Mouse (Mus musculus) lung, embryonic 16.5 days (tissue): ENCODE data around the gene Arid1a. TPM values are rescaled to one million over a fixed set of nuclear protein-coding genes. Genes with fewer than 3 reads are reported as not detected.
A peak's percentile ranks its signal among the peaks of the same experiment; 100 is the strongest.

Experiments used
- ATAC-seq: fragments of 200-750 bp; cut with Nextera tagmentation; 2 replicates; pipeline ENCODE4 v1.8.0; 2017; ENCODE audit warnings: low read depth, mild to moderate bottlenecking, moderate library complexity
- H3K27ac ChIP-seq: fragments of 300-500 bp; sonication (generic); 2 replicates; pipeline ENCODE4 v1.5.1; 2014; ENCODE audit warnings: mild to moderate bottlenecking, control low read depth, low read length
- H3K27me3 ChIP-seq: fragments of 300-500 bp; sonication (generic); 2 replicates; pipeline ENCODE4 v1.6.1; 2014; ENCODE audit warnings: low read depth, low read length, mixed read lengths; ENCODE audit not compliant: control insufficient read depth, insufficient read depth
- H3K36me3 ChIP-seq: fragments of 300-500 bp; sonication (generic); 2 replicates; pipeline ENCODE4 v1.6.1; 2014; ENCODE audit warnings: low read length; ENCODE audit not compliant: control insufficient read depth, insufficient read depth
- H3K4me1 ChIP-seq: fragments of 300-500 bp; sonication (generic); replicated peaks from 2 replicates; pipeline ENCODE4 v1.6.1; 2014; ENCODE audit warnings: low read length, mixed read lengths; ENCODE audit not compliant: control insufficient read depth, insufficient read depth
- H3K4me2 ChIP-seq: fragments of 300-500 bp; sonication (generic); 2 replicates; pipeline ENCODE4 v1.6.1; 2014; ENCODE audit warnings: low read depth, low read length, control low read depth
- H3K4me3 ChIP-seq: fragments of 300-500 bp; sonication (generic); 2 replicates; pipeline ENCODE4 v1.5.1; 2014; ENCODE audit warnings: mild to moderate bottlenecking, low read length, control low read depth
- H3K9ac ChIP-seq: fragments of 300-500 bp; sonication (generic); 2 replicates; pipeline ENCODE4 v1.6.1; 2014; ENCODE audit warnings: low read length, control low read depth
- H3K9me3 ChIP-seq: fragments of 300-500 bp; sonication (generic); 2 replicates; pipeline ENCODE4 v1.6.1; 2016; ENCODE audit warnings: low read length; ENCODE audit not compliant: control insufficient read depth
- WGBS: fragments of 180-500 bp; shearing (Covaris S2); extraction: QIAGEN DNeasy Blood & Tissue Kit; methylation state at CpG from one replicate; pipeline ENCODE4 v1.1.7; 2014; 5-methylcytosine and 5-hydroxymethylcytosine counted together
- polyA plus RNA-seq: library from polyadenylated mRNA; unstranded; fragments of >200 nt; fragmentation: Nextera tagmentation; extraction: Ambion mirVana; gene quantifications from 2 replicates; pipeline ENCODE4 v1.2.1, GENCODE M21; 2015

Gene Arid1a
- polyA plus RNA-seq, result 28.4 and 28.9 TPM in 2 replicates

DNA sequence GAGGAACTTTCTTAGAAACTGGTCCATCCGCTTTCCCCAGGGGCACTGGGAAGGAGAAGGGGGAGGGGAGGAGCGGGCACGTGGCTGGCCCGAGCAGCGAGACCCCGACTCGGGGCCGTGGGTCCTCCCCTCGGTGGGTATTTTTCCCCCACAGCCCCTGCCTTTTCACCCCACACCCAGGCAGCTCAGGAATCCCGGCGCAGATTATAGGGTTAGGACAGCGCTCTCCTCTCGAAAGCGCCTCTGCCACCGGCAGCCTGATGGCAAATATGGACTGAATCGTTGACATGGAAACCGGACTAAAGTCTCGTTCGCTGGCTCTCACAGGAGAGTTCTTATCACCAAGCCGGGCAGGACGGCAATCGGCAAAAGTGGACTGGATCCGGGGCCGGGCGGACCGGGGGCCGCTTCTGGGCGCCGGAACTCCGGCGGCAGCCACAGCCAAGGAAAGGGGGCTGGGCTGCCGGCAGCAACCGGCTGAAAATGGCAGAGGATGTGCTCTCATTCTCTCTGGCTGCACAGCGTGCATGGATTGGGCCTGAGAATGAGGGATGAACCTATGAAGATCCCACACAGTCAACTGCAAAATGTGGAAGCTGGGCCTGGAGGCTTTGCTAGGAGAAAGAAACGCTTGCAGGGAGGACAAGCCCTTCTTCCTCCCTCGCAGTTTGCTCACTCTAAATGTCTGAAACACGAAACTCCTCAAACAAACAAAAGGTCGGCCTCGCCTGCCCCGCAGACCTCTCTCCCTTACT lies at the start of gene Arid1a:
Arid1a (minus strand) TSS at position 256 of the 755 bp plus-strand sequence.
- Histone ChIP-seq H3K27me3 (no peaks in the 10 kb centered on the region), H3K4me1 (peaks cover 17% of the 10 kb centered on the region), H3K27ac (peak within 1 kb of the TSS; percentile 100), H3K36me3 (no peaks in the 10 kb centered on the region), H3K4me2 (peak within 1 kb of the TSS; percentile 92), H3K9ac (peak within 1 kb of the TSS; percentile 84), H3K4me3 (peak within 1 kb of the TSS; percentile 66), H3K9me3 (no peaks in the 10 kb centered on the region)
- peak; percentile 65 for ATAC-seq
- under 1% methylated on average over 40 of the region's 40 CpGs for WGBS

DNA sequence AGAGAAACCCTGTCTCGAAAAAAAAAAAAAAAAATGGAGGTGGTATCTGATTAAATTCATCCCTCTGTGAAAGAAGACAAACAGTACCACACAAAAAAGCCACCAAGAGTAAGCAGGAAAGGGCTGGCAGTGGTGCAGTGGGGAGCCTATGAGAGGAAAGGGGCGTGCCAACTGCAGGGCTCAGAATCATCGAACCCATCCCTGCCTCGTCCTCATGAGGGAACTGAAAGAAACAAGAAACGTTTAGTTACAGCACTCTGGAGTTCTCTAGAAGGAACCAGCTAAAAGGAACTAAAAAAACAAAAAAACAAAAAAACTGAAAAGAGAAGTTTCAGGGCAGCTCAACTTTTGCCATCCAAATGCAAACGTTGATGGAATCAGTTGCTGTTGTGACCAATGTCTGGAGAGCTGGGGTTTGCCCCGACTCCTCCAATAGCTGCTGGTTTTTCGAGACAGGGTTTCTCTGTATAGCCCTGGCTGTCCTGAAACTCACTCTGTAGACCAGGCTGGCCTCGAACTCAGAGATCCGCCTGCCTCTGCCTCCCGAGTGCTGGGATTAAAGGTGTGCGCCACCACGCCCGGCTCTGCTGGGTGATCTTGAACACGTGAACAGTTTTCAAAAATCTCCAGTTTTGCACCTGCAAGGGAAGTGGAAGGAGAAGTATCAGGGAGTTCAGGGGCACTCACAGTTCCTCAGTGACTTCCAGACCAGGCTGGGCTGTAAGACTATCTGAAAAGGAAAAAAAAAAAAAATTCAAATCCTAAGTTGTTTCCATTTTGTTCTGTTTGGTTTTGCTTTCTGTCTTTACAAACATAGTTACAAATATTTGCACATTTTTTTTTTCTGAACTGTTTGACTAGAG lies 48.1 kb upstream of the Arid1a start:
- no peak for ATAC-seq
- WGBS, result 67% methylated on average over 15 of the region's 15 CpGs
- H3K4me2 ChIP-seq, result no peak overlapping the region
- H3K9me3 ChIP-seq, result no peaks in the 10 kb centered on the region
- H3K4me1 ChIP-seq, result no peaks in the 10 kb centered on the region
- no peak overlapping the region for H3K4me3 ChIP-seq
- H3K36me3 ChIP-seq, result no peaks in the 10 kb centered on the region
- no peak overlapping the region for H3K9ac ChIP-seq
- no peak overlapping the region for H3K27ac ChIP-seq
- no peaks in the 10 kb centered on the region for H3K27me3 ChIP-seq

DNA sequence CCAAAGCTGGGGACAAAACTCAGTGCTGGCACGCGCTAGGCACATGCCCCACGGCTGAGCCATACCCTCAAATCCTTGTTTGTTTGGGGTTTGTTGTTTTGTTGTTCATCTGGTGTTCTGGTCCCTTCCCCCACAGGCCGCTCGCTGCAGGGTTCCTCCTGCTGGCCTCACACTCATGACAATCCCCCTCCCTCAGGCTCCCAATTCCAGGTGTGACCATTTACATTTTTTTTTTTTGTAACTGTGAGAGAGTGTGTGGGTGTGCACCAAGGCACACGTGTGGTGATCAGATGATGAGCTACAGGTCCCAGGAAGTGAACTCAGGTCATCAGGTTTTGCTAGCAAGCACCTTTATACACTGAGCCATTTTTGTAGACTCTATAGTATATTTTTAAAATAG lies 44.0 kb upstream of the Arid1a start:
- 26% methylated on average over 6 of the region's 6 CpGs for WGBS
- no peak overlapping the region for H3K9ac ChIP-seq
- no peak overlapping the region for H3K27ac ChIP-seq
- no peaks in the 10 kb centered on the region for H3K36me3 ChIP-seq
- no peaks in the 10 kb centered on the region for H3K9me3 ChIP-seq
- no peaks in the 10 kb centered on the region for H3K4me1 ChIP-seq
- no peak overlapping the region for H3K4me3 ChIP-seq
- H3K4me2 ChIP-seq, result no peak overlapping the region
- ATAC-seq, result no peak
- no peaks in the 10 kb centered on the region for H3K27me3 ChIP-seq

DNA sequence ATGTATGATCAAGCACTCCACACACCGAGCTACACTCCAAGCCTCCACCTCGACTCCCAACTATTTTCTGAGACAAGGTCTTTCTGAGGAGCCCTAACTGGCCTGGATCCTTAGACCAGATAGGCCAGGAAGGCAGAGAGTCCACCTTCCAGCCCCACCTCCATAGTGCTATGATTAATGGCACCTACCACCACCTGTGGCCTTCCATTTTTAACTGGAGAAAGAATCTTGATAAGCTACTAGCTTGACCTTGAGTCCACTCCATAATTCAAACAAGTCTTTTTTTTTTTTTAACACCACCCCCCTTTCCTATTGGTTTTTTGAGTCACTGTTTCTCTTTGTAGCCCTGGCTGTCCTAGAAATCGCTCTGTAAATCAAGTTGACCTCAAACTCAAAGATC lies 36.7 kb upstream of the Arid1a start:
- no peaks in the 10 kb centered on the region for H3K9me3 ChIP-seq
- H3K27me3 ChIP-seq, result no peaks in the 10 kb centered on the region
- 73% methylated on average over 3 of the region's 3 CpGs for WGBS
- no peak for ATAC-seq
- no peak overlapping the region for H3K4me2 ChIP-seq
- no peak overlapping the region for H3K4me3 ChIP-seq
- H3K36me3 ChIP-seq, result no peaks in the 10 kb centered on the region
- H3K27ac ChIP-seq, result no peak overlapping the region
- no peak overlapping the region for H3K9ac ChIP-seq
- H3K4me1 ChIP-seq, result no peaks in the 10 kb centered on the region

DNA sequence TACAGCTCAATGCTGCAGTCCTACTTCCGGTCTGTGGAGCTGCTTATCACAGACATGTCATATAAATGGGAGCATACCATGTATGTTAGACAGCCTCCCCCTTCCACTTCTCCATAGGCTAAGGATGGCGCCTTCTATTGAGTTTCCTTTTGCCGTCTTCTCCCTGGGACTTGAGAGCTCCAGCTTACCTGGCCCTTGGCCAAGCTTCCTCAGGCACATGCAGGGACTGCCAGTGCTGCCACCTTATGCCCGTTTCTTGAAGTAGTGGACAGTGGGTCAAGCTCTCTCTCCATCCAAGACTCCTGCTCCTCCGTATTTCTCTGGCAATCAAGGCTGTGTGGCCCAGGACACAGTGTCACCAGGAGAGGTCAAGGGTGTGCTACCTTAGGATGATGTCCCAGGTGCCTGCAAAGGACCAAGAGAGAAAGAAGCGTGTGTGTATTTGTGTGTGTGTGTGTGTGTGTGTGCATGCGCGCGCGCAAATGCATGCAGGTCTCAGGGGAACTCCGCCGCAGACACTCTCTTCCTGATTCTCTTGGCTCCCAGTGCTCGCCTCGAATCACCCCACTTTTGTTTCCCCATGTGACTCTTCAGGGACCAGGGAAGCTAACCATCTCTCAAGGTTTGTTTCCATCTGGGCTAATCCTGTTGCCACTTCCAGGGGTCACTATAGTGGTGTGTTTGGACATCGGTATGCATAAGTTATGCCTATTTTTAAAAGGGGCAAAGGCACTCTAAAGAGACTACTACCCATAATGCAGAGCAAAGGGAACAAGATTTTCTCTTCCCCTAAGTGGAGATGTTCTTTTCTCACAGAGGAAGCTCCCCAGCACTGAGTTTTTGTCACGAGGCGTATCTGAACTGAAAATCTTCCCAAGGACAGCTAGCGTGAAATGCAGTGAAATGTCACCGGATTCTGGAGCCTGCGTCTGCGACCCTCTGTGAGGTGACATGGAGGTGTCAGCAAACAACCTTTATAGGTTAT lies 18.3 kb upstream of the Arid1a start:
- Histone ChIP-seq H3K27ac (no peak overlapping the region), H3K4me3 (no peak overlapping the region), H3K4me2 (no peak overlapping the region), H3K4me1 (no peaks in the 10 kb centered on the region), H3K9me3 (no peaks in the 10 kb centered on the region), H3K27me3 (no peaks in the 10 kb centered on the region), H3K9ac (no peak overlapping the region), H3K36me3 (no peaks in the 10 kb centered on the region)
- peak; percentile 73; the same call in 1 of the 2 replicates for ATAC-seq
- 72% methylated on average over 21 of the region's 21 CpGs for WGBS

DNA sequence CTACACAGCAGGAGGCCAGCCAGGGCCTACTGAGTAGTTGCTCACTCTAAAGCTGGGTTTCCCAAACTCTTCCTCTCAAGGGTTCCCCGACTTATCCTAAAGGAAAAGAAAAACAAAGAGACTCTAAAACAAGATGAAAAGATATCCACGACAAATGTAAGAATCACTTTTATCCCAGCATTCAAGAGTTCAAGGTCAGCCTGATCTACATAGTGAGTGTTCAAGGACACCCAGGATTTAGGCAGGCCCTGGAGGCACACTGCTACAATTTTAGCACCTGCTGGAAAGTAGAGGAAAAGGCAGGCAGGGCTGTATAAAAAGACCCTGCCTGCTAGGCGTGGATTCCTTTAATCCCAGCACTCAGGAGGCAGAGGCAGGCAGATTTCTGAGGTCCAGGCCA lies 12.6 kb upstream of the Arid1a start:
- Histone ChIP-seq H3K4me1 (no peaks in the 10 kb centered on the region), H3K27ac (no peak overlapping the region), H3K4me3 (no peak overlapping the region), H3K4me2 (no peak overlapping the region), H3K36me3 (no peaks in the 10 kb centered on the region), H3K9ac (no peak overlapping the region), H3K9me3 (no peaks in the 10 kb centered on the region), H3K27me3 (no peaks in the 10 kb centered on the region)
- no peak for ATAC-seq
- WGBS, result 76% methylated on average over 3 of the region's 3 CpGs

DNA sequence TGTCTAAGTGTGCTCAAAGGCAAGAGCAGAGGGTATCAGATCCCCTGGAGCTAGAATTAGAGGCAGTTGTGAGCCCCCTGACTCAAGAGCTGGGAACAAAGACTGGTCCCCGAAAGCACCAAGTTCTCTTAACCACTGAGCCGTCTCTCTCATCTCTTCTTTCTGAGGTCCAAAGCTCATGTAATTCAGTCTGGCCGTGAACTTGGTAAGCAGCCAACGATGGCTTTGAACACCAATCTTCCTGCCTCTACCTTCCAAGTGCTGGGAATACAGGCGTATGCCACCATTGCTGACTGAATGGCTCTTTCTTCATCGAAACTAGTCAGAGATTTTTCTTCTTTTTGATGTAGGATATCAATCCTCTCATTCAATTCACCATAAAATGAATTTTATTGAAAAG lies 6.5 kb upstream of the Arid1a start:
- WGBS, result 70% methylated on average over 6 of the region's 6 CpGs

DNA sequence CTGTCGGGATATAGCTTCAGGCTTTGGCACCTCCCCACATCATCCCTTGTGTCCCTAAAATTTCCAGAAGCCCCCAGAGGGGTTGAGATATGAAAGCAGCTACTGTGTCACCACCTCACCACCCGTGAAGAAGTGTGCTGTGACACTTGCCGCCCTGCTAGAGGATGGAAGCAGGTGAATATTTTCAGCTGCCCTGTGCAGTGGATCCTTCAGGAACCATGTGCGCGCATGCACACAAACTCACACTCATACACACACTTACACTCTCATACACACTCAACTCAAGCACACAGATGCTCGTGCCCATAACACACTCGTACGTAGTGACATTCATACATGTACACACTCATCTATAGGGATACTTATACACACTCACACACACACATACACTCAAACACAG lies 3.1 kb upstream of the Arid1a start:
- Histone ChIP-seq H3K9me3 (no peaks in the 10 kb centered on the region), H3K4me1 (peaks cover 15% of the 10 kb centered on the region), H3K36me3 (no peaks in the 10 kb centered on the region), H3K27ac (no peak overlapping the region), H3K9ac (no peak overlapping the region), H3K27me3 (no peaks in the 10 kb centered on the region), H3K4me2 (no peak overlapping the region), H3K4me3 (no peak overlapping the region)
- ATAC-seq, result no peak
- 79% methylated on average over 8 of the region's 8 CpGs for WGBS

More for the DNA sequence above, 6.5 kb upstream of the Arid1a start:
- Histone ChIP-seq H3K27ac (no peak overlapping the region), H3K4me1 (no peaks in the 10 kb centered on the region), H3K4me2 (no peak overlapping the region), H3K9ac (no peak overlapping the region), H3K27me3 (no peaks in the 10 kb centered on the region), H3K36me3 (no peaks in the 10 kb centered on the region), H3K4me3 (no peak overlapping the region), H3K9me3 (no peaks in the 10 kb centered on the region)
- no peak for ATAC-seq
